Mouse (Mus musculus): ENCODE data around the gene Atg3.

DNA sequence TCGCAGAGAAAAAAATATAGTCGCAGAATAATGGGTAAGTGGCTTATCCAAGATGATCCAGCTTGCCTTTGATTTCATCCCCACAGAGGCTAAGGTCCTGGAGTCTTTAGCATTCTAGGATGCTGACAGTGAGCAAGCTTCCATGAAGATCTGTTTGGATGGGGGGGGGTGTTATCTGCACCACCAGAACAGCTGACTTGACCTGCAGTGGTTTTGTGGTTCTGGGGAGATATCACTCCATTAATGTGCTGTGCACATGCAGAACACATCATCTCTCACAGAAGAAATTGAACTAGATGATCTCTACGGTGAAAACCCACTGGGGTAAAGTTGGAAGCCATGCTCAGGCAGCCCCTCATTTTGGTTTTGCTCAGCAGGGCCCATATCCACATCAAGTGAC lies 41.4 kb upstream of the Atg3 start:
- no peak for TF ChIP-seq CTCF (IDR thresholded peaks at IDR 0.05; ENCODE audit: low read depth, low read length)
- TF ChIP-seq POLR2A (IDR thresholded peaks at IDR 0.05; ENCODE audit: borderline replicate concordance, low read depth, low read length) = no peak
